Mouse (Mus musculus): ENCODE measurements around the gene 4930518I15Rik. TPM values are rescaled to one million over a fixed set of nuclear protein-coding genes. Genes with fewer than 3 reads are reported as not detected.
"Not testable (repeated sequence)": the region's sequence is repeated elsewhere in the genome, so short reads cannot be mapped to it uniquely, and the experiment has no call there.

The 4930518I15Rik gene
- polyA plus RNA-seq, 1 experiment from 2014 or later = 15.0 TPM

GRCm38 (mm10) chr2:156853999-156854771 is 3.6 kb downstream of the 4930518I15Rik start:
- H3K4me1 ChIP-seq (replicated peaks; ENCODE audit: control insufficient read depth, insufficient read depth, low read length); H3K27me3 ChIP-seq (replicated peaks; ENCODE audit: control insufficient read depth, insufficient read depth, low read length); H3K4me3 ChIP-seq (replicated peaks; ENCODE audit: low read length); H3K9me3 ChIP-seq (ENCODE audit: control insufficient read depth, low read length); H3K9ac ChIP-seq (replicated peaks; ENCODE audit: low read depth, low read length); H3K36me3 ChIP-seq (ENCODE audit: control insufficient read depth, insufficient read depth); H3K27ac ChIP-seq (ENCODE audit: low read length); H3K4me2 ChIP-seq (ENCODE audit: low read length): not testable (repeated sequence)
- WGBS = 30% methylated on average over 13 of the region's 13 CpGs
- peak; percentile 43; the same call in 1 of the 2 replicates for ATAC-seq

- WGBS = 41% methylated on average over 8 of the region's 13 CpGs
- not testable (repeated sequence) for H3K4me2 ChIP-seq (ENCODE audit: low read length); H3K4me1 ChIP-seq (replicated peaks; ENCODE audit: control insufficient read depth, insufficient read depth, low read length); H3K9ac ChIP-seq (replicated peaks; ENCODE audit: low read depth, low read length); H3K27me3 ChIP-seq (replicated peaks; ENCODE audit: control insufficient read depth, insufficient read depth, low read length); H3K36me3 ChIP-seq (ENCODE audit: control insufficient read depth, insufficient read depth); H3K27ac ChIP-seq (ENCODE audit: low read length); H3K4me3 ChIP-seq (replicated peaks; ENCODE audit: low read length); H3K9me3 ChIP-seq (ENCODE audit: control insufficient read depth, low read length)
- peak; percentile 47 for ATAC-seq
Observed at GRCm38 (mm10) chr2:156853584-156853983, 4.2 kb downstream of the 4930518I15Rik start.

GRCm38 (mm10) chr2:156850505-156850904 is 7.2 kb downstream of the 4930518I15Rik start:
- 89% methylated on average over 5 of the region's 5 CpGs for WGBS
- H3K27ac ChIP-seq (ENCODE audit: low read length) = no peak overlapping the region
- ATAC-seq = no peak
- H3K4me2 ChIP-seq (ENCODE audit: low read length) = no peak overlapping the region
- H3K4me3 ChIP-seq (replicated peaks; ENCODE audit: low read length) = no peak overlapping the region
- peaks cover 5% of the 10 kb centered on the region; the same call in 1 of the 2 replicates for H3K4me1 ChIP-seq (replicated peaks; ENCODE audit: control insufficient read depth, insufficient read depth, low read length)
- H3K9ac ChIP-seq (replicated peaks; ENCODE audit: low read depth, low read length) = no peak overlapping the region
- no peaks in the 10 kb centered on the region for H3K9me3 ChIP-seq (ENCODE audit: control insufficient read depth, low read length)
- no peaks in the 10 kb centered on the region for H3K27me3 ChIP-seq (replicated peaks; ENCODE audit: control insufficient read depth, insufficient read depth, low read length)
- no peaks in the 10 kb centered on the region for H3K36me3 ChIP-seq (ENCODE audit: control insufficient read depth, insufficient read depth)

GRCm38 (mm10) chr2:156848526-156849182 is 9.1 kb downstream of the 4930518I15Rik start:
- no peaks in the 10 kb centered on the region for H3K36me3 ChIP-seq (ENCODE audit: control insufficient read depth, insufficient read depth)
- peaks cover 12% of the 10 kb centered on the region for H3K4me1 ChIP-seq (replicated peaks; ENCODE audit: control insufficient read depth, insufficient read depth, low read length)
- H3K4me2 ChIP-seq (ENCODE audit: low read length) = no peak overlapping the region
- H3K9me3 ChIP-seq (ENCODE audit: control insufficient read depth, low read length) = no peaks in the 10 kb centered on the region
- ATAC-seq = no peak
- no peak overlapping the region for H3K27ac ChIP-seq (ENCODE audit: low read length)
- 84% methylated on average over 6 of the region's 6 CpGs for WGBS
- no peaks in the 10 kb centered on the region for H3K27me3 ChIP-seq (replicated peaks; ENCODE audit: control insufficient read depth, insufficient read depth, low read length)
- no peak overlapping the region for H3K4me3 ChIP-seq (replicated peaks; ENCODE audit: low read length)
- no peak overlapping the region for H3K9ac ChIP-seq (replicated peaks; ENCODE audit: low read depth, low read length)

- Histone ChIP-seq H3K4me3 (replicated peaks; ENCODE audit: low read length) (no peak overlapping the region), H3K4me2 (ENCODE audit: low read length) (no peak overlapping the region), H3K27ac (ENCODE audit: low read length) (no peak overlapping the region), H3K27me3 (replicated peaks; ENCODE audit: control insufficient read depth, insufficient read depth, low read length) (no peaks in the 10 kb centered on the region), H3K9ac (replicated peaks; ENCODE audit: low read depth, low read length) (no peak overlapping the region), H3K4me1 (replicated peaks; ENCODE audit: control insufficient read depth, insufficient read depth, low read length) (peaks cover 20% of the 10 kb centered on the region), H3K9me3 (ENCODE audit: control insufficient read depth, low read length) (no peaks in the 10 kb centered on the region), H3K36me3 (ENCODE audit: control insufficient read depth, insufficient read depth) (no peaks in the 10 kb centered on the region)
- no peak for ATAC-seq
- WGBS = 53% methylated on average over 6 of the region's 6 CpGs
Observed at GRCm38 (mm10) chr2:156847653-156848052, 10.1 kb downstream of the 4930518I15Rik start.

- Histone ChIP-seq H3K27ac (ENCODE audit: low read length) (no peak overlapping the region), H3K9ac (replicated peaks; ENCODE audit: low read depth, low read length) (no peak overlapping the region), H3K4me3 (replicated peaks; ENCODE audit: low read length) (no peak overlapping the region), H3K4me1 (replicated peaks; ENCODE audit: control insufficient read depth, insufficient read depth, low read length) (peaks cover 43% of the 10 kb centered on the region), H3K4me2 (ENCODE audit: low read length) (no peak overlapping the region), H3K36me3 (ENCODE audit: control insufficient read depth, insufficient read depth) (no peaks in the 10 kb centered on the region), H3K9me3 (ENCODE audit: control insufficient read depth, low read length) (no peaks in the 10 kb centered on the region), H3K27me3 (replicated peaks; ENCODE audit: control insufficient read depth, insufficient read depth, low read length) (no peaks in the 10 kb centered on the region)
- 36% methylated on average over 10 of the region's 10 CpGs for WGBS
- no peak for ATAC-seq
Observed at GRCm38 (mm10) chr2:156844715-156845114, 13.0 kb downstream of the 4930518I15Rik start.

- Histone ChIP-seq H3K4me3 (replicated peaks; ENCODE audit: low read length) (no peak overlapping the region), H3K4me1 (replicated peaks; ENCODE audit: control insufficient read depth, insufficient read depth, low read length) (peaks cover 48% of the 10 kb centered on the region), H3K4me2 (ENCODE audit: low read length) (no peak overlapping the region), H3K27me3 (replicated peaks; ENCODE audit: control insufficient read depth, insufficient read depth, low read length) (no peaks in the 10 kb centered on the region), H3K27ac (ENCODE audit: low read length) (no peak overlapping the region), H3K9me3 (ENCODE audit: control insufficient read depth, low read length) (no peaks in the 10 kb centered on the region), H3K9ac (replicated peaks; ENCODE audit: low read depth, low read length) (no peak overlapping the region), H3K36me3 (ENCODE audit: control insufficient read depth, insufficient read depth) (no peaks in the 10 kb centered on the region)
- WGBS = 57% methylated on average over 10 of the region's 10 CpGs
- ATAC-seq = no peak
Observed at GRCm38 (mm10) chr2:156843331-156843730, 14.4 kb downstream of the 4930518I15Rik start.

- no peak for ATAC-seq
- Histone ChIP-seq H3K4me1 (replicated peaks; ENCODE audit: control insufficient read depth, insufficient read depth, low read length) (peaks cover 48% of the 10 kb centered on the region), H3K27me3 (replicated peaks; ENCODE audit: control insufficient read depth, insufficient read depth, low read length) (no peaks in the 10 kb centered on the region), H3K27ac (ENCODE audit: low read length) (no peak overlapping the region; the same call in 1 of the 2 replicates), H3K36me3 (ENCODE audit: control insufficient read depth, insufficient read depth) (no peaks in the 10 kb centered on the region), H3K4me2 (ENCODE audit: low read length) (peak overlapping the region; percentile 88), H3K4me3 (replicated peaks; ENCODE audit: low read length) (peak overlapping the region; percentile 75), H3K9ac (replicated peaks; ENCODE audit: low read depth, low read length) (no peak overlapping the region; the same call in 1 of the 2 replicates), H3K9me3 (ENCODE audit: control insufficient read depth, low read length) (no peaks in the 10 kb centered on the region)
- 13% methylated on average over 11 of the region's 11 CpGs for WGBS
Observed at GRCm38 (mm10) chr2:156842711-156843110, 15.0 kb downstream of the 4930518I15Rik start.

GRCm38 (mm10) chr2:156841841-156842706 is 15.7 kb downstream of the 4930518I15Rik start:
- H3K4me2 ChIP-seq (ENCODE audit: low read length) = peak overlapping the region; percentile 88
- peak overlapping the region; percentile 82 for H3K27ac ChIP-seq (ENCODE audit: low read length)
- peak; percentile 47 for ATAC-seq
- no peaks in the 10 kb centered on the region for H3K36me3 ChIP-seq (ENCODE audit: control insufficient read depth, insufficient read depth)
- no peaks in the 10 kb centered on the region for H3K9me3 ChIP-seq (ENCODE audit: control insufficient read depth, low read length)
- WGBS = 2% methylated on average over 20 of the region's 20 CpGs
- peak overlapping the region; percentile 72 for H3K9ac ChIP-seq (replicated peaks; ENCODE audit: low read depth, low read length)
- peaks cover 48% of the 10 kb centered on the region for H3K4me1 ChIP-seq (replicated peaks; ENCODE audit: control insufficient read depth, insufficient read depth, low read length)
- peak overlapping the region; percentile 75 for H3K4me3 ChIP-seq (replicated peaks; ENCODE audit: low read length)
- no peaks in the 10 kb centered on the region for H3K27me3 ChIP-seq (replicated peaks; ENCODE audit: control insufficient read depth, insufficient read depth, low read length)
